Mouse (Mus musculus) liver, embryonic 12.5 days (tissue): Measurements from ENCODE around the gene Retnlb. TPM values are rescaled to one million over a fixed set of nuclear protein-coding genes. Genes with fewer than 3 reads are reported as not detected.
"Not testable (repeated sequence)": the region's sequence is repeated elsewhere in the genome, so short reads cannot be mapped to it uniquely, and the experiment has no call there.

Experiments
- ATAC-seq: fragments of 200-750 bp; cut with Nextera tagmentation; 2 replicates; pipeline ENCODE4 v1.8.0; 2017; ENCODE audit warnings: moderate number of reproducible peaks, mild to moderate bottlenecking, moderate library complexity
- H3K27ac ChIP-seq: fragments of 300-500 bp; sonication (generic); 2 replicates; pipeline ENCODE4 v1.5.1; 2016; ENCODE audit warnings: mild to moderate bottlenecking
- H3K27me3 ChIP-seq: fragments of 300-500 bp; sonication (generic); replicated peaks from 2 replicates; pipeline ENCODE4 v1.6.1; 2016; ENCODE audit warnings: mild to moderate bottlenecking, moderate library complexity
- H3K36me3 ChIP-seq: fragments of 300-500 bp; sonication (generic); 2 replicates; pipeline ENCODE4 v1.6.1; 2016; ENCODE audit warnings: mild to moderate bottlenecking, moderate library complexity
- H3K4me1 ChIP-seq: fragments of 300-500 bp; sonication (generic); 2 replicates; pipeline ENCODE4 v1.6.1; 2016
- H3K4me2 ChIP-seq: fragments of 300-500 bp; sonication (generic); 2 replicates; pipeline ENCODE4 v1.6.1; 2016; ENCODE audit warnings: mild to moderate bottlenecking, moderate library complexity
- H3K4me3 ChIP-seq: fragments of 300-500 bp; sonication (generic); 2 replicates; pipeline ENCODE4 v1.5.1; 2016; ENCODE audit warnings: mild to moderate bottlenecking, moderate library complexity
- H3K9ac ChIP-seq: fragments of 300-500 bp; sonication (generic); 2 replicates; pipeline ENCODE4 v1.6.1; 2016; ENCODE audit warnings: mild to moderate bottlenecking, moderate library complexity
- H3K9me3 ChIP-seq: fragments of 300-500 bp; sonication (generic); replicated peaks from 2 replicates; pipeline ENCODE4 v1.6.1; 2016; ENCODE audit warnings: mild to moderate bottlenecking, moderate library complexity
- WGBS: fragments of 180-500 bp; shearing (Covaris S2); methylation state at CpG from one replicate; pipeline ENCODE4 v1.1.7; 2016; ENCODE audit not compliant: insufficient replicate concordance; 5-methylcytosine and 5-hydroxymethylcytosine counted together
- polyA plus RNA-seq: library from polyadenylated mRNA; unstranded; fragments of >200 nt; fragmentation: Nextera tagmentation; extraction: Ambion mirVana; gene quantifications from 2 replicates; pipeline ENCODE4 v1.2.1, GENCODE M21; 2016

Gene Retnlb
- polyA plus RNA-seq, 1 experiment from 2014 or later = not detected

DNA sequence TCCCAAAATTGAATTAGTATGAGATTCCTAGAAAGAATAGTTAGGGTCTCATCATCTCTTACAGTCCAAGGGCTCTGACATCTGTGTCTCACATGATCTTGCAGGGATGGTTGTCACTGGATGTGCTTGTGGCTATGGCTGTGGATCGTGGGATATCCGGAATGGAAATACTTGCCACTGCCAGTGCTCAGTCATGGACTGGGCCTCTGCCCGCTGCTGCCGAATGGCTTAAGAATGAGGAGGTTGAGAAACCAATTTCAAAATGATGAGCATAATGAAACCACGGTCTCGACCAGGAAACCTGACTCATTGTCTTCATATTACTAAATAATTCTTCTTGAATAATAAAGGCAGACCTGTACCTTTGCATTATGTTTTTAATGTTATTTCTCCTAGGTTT is 1.9 kb downstream of the Retnlb start:
- Histone ChIP-seq H3K9me3 (no peaks in the 10 kb centered on the region), H3K27me3 (no peaks in the 10 kb centered on the region), H3K36me3 (no peaks in the 10 kb centered on the region), H3K4me1 (no peaks in the 10 kb centered on the region), H3K4me2 (no peak overlapping the region), H3K4me3 (no peak overlapping the region), H3K9ac (no peak overlapping the region), H3K27ac (no peak overlapping the region)
- 67% methylated on average over 6 of the region's 6 CpGs for WGBS
- ATAC-seq = no peak

DNA sequence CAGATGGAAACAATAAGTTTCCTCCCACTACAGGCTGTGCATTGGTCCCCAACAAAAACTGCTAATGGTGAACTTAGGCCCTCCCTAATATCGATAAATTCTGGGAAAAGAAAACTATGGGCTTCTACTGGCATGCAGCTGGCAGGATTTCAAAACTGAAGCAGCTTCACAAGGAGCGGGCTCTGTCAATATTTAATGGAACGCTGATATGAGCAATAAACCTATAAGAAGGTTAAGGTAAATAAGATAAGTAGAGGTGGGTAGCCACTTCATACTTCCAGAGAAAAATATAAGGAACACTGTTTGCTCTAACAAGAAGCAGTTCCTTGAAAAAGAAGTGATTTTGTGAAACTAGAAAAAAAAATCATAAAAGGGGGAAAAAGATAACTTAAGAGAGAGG is 9.8 kb downstream of the Retnlb start:
- H3K36me3 ChIP-seq = no peaks in the 10 kb centered on the region
- ATAC-seq = no peak
- H3K4me3 ChIP-seq = no peak overlapping the region
- H3K4me2 ChIP-seq = no peak overlapping the region
- no peaks in the 10 kb centered on the region for H3K9me3 ChIP-seq
- H3K9ac ChIP-seq = no peak overlapping the region
- 67% methylated on average over 3 of the region's 3 CpGs for WGBS
- H3K27ac ChIP-seq = no peak overlapping the region
- no peaks in the 10 kb centered on the region for H3K4me1 ChIP-seq
- no peaks in the 10 kb centered on the region for H3K27me3 ChIP-seq

DNA sequence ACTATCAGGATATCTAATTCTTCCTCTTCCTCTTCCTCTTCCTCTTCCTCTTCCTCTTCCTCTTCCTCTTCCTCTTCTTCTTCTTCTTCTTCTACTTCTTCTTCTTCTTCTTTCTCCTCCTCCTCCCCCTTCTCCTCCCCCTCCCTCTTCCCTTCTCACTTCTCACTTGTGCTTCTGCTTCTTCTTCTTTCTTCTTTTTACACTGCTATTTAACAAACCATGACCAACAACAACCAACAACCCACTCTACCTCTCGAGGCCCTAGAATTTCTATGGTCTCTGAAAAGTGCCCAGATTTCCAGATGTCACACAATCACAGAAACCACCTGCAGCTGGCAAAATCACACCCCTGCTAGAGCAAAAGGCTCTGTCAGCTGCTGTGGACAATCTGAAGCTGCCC is 11.0 kb downstream of the Retnlb start:
- H3K9ac ChIP-seq = no peak overlapping the region
- no peaks in the 10 kb centered on the region for H3K27me3 ChIP-seq
- H3K4me1 ChIP-seq = no peaks in the 10 kb centered on the region
- H3K4me3 ChIP-seq = no peak overlapping the region
- H3K9me3 ChIP-seq = no peaks in the 10 kb centered on the region
- 32% methylated on average over 1 of the region's 1 CpGs for WGBS
- ATAC-seq = no peak
- H3K27ac ChIP-seq = no peak overlapping the region
- H3K4me2 ChIP-seq = no peak overlapping the region
- no peaks in the 10 kb centered on the region for H3K36me3 ChIP-seq

DNA sequence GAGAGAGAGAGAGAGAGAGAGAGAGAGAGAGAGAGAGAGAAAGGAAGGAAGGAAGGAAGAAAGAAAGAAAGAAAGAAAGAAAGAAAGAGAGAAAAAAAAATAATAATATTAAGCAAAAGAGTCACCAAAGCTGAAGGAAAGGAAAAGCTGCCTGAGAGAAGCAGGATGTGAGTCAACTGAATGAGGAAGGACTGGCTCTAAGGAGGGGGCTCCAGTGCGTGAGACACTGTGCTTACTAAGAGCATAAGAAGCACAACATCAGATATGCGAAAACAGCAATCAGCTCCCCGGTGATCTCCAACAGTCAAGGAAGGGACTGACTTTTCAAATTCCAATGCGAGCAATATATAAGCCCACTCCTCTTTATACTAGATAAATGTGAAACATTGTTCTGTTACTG is 12.4 kb downstream of the Retnlb start:
- Histone ChIP-seq H3K4me1 (no peaks in the 10 kb centered on the region), H3K27ac (no peak overlapping the region), H3K27me3 (no peaks in the 10 kb centered on the region), H3K9me3 (no peaks in the 10 kb centered on the region), H3K4me2 (no peak overlapping the region), H3K36me3 (no peaks in the 10 kb centered on the region), H3K9ac (no peak overlapping the region), H3K4me3 (no peak overlapping the region)
- no peak for ATAC-seq
- WGBS = 42% methylated on average over 4 of the region's 4 CpGs

DNA sequence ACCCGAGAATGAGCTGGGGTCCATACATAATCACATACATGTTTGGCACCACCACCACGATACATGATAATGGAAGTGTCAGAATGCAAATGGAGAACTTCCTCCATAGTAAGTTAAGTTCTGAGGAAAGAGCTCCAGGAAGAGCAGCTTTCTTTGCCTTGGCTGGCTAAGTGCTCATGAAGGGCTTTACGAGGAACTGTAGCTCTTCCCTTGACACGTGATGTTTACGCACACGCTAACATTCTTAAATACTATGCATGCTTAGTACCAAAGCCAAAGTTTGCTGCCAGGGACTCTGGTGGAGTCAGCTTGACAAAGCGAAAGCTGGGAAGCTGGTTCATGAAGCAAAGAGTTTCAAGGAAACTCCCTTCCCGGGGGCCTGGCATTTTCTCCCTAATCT is 15.4 kb downstream of the Retnlb start:
- no peak overlapping the region for H3K4me2 ChIP-seq
- no peaks in the 10 kb centered on the region for H3K27me3 ChIP-seq
- no peaks in the 10 kb centered on the region for H3K36me3 ChIP-seq
- H3K4me3 ChIP-seq = no peak overlapping the region
- H3K4me1 ChIP-seq = no peaks in the 10 kb centered on the region
- H3K9me3 ChIP-seq = no peaks in the 10 kb centered on the region
- H3K9ac ChIP-seq = no peak overlapping the region
- WGBS = 68% methylated on average over 8 of the region's 8 CpGs
- ATAC-seq = no peak
- no peak overlapping the region for H3K27ac ChIP-seq

DNA sequence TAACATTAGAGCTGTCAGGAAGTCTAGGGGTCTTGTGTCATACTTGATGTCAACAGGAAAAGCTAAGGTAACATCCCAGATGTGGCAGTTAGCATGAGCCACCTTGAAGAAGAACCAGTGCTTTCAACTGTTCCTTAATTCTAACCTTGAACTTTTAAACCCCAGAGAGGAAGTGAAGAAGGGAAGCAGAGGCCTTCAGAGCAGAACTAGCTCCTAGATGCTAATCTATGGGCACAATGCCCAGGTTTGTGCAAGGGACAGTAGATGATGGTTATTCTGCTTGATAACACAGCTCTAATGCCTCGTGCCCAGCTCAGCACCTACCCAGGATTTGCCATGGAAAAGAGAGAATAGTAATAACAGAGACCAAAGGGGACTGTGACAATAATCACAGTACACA is 17.0 kb downstream of the Retnlb start:
- not testable (repeated sequence) for H3K4me2 ChIP-seq, H3K27ac ChIP-seq, H3K36me3 ChIP-seq, H3K4me3 ChIP-seq, H3K4me1 ChIP-seq, ATAC-seq, H3K9ac ChIP-seq, H3K9me3 ChIP-seq, H3K27me3 ChIP-seq
- WGBS = 43% methylated on average over 1 of the region's 1 CpGs

DNA sequence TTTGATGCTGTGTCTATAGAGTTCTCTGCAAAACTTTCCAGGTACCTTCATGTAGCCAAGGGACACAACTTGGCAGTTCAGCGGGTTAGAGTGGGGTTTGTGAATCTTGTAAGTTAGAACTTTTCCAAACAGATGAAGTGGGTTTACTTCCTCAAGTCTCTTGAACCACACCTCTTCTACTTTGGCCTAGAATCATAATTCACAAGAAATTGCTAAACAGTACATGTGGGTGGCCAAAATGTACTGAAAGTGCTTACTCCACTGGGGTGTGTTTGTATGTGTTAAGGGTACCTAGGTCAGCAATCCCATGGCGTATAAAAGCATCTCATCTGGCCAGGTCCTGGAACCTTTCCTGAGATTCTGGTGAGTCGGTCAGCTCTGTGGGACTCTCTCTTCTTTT is 25.6 kb downstream of the Retnlb start, which contains the start of gene Retnla:
Gene Retnla (plus strand): TSS at position 286 of the 400 bp plus-strand sequence.
- Histone ChIP-seq H3K27ac (no peak within 1 kb of the TSS), H3K9me3 (no peaks in the 10 kb centered on the region), H3K9ac (no peak within 1 kb of the TSS), H3K36me3 (no peaks in the 10 kb centered on the region), H3K4me1 (no peaks in the 10 kb centered on the region), H3K4me3 (no peak within 1 kb of the TSS), H3K27me3 (no peaks in the 10 kb centered on the region), H3K4me2 (no peak within 1 kb of the TSS)
- 69% methylated on average over 3 of the region's 3 CpGs for WGBS
- ATAC-seq = no peak

DNA sequence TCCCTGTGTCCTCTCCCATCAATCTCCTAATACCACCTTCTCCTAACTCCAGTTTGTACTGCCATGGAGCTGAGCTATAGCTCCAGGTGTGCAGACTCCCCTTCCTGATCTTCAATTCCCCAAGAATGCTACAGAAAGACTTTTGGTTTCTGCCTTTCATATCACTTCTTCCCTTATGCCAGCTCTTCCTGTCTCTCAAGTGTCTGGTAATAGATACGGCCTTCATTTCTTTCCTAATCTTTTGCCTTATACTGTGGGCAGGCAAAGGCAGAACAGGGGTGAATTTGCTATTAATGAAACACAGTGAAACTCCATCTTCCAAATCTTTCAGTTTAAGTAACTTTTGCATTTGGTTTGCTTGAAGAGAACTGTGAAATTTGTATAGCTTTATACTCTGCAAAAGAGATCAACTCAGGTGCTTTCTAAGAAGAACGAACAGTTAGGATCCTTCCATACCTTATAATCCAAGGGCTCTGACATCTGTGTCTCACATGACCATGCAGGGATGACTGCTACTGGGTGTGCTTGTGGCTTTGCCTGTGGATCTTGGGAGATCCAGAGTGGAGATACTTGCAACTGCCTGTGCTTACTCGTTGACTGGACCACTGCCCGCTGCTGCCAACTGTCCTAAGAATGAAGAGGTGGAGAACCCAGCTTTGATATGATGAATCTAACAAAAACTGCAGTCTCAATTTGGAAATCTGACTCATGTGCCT is 27.2 kb downstream of the Retnlb start:
- Histone ChIP-seq H3K27me3 (no peaks in the 10 kb centered on the region), H3K4me1 (no peaks in the 10 kb centered on the region), H3K4me3 (no peak overlapping the region), H3K9ac (no peak overlapping the region), H3K9me3 (no peaks in the 10 kb centered on the region), H3K4me2 (no peak overlapping the region), H3K36me3 (no peaks in the 10 kb centered on the region), H3K27ac (no peak overlapping the region)
- WGBS = 64% methylated on average over 4 of the region's 4 CpGs
- ATAC-seq = no peak

DNA sequence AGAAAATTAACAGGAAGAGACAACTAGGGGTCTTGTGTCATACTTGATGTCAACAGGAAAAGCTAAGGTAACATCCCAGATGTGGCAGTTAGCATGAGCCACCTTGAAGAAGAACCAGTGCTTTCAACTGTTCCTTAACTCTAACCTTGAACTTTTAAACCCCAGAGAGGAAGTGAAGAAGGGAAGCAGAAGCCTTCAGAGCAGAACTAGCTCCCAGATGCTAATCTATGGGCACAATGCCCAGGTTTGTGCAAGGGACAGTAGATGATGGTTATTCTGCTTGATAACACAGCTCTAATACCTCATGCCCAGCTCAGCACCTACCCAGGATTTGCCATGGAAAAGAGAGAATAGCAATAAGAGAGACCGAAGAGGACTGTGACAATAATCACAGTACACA is 48.3 kb downstream of the Retnlb start:
- not testable (repeated sequence) for H3K4me1 ChIP-seq, H3K4me3 ChIP-seq, H3K27me3 ChIP-seq, ATAC-seq, H3K9ac ChIP-seq, H3K27ac ChIP-seq, H3K9me3 ChIP-seq, H3K36me3 ChIP-seq, H3K4me2 ChIP-seq
- 68% methylated on average over 1 of the region's 1 CpGs for WGBS

DNA sequence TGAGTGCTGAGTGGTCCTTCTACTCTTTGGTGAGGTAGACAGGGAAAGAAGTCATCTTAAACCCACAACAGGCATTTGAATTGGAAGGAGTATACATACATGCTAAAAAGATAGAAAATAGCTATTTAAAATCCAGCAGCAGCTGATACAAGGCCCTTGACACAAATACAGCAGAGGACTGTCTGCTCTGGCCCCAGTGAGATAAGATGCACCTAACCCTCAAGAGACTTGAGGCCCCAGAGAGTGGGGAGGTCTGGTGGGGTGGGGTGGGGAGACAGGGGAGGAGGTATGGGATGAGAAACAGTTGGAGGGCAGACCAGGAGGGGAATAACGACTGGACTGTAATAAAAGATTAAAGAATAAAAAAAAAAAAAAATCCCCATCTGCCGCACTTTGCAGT is 51.0 kb downstream of the Retnlb start:
- ATAC-seq = peak; percentile 84
- 50% methylated on average over 2 of the region's 2 CpGs for WGBS

More for the DNA sequence above, 51.0 kb downstream of the Retnlb start:
- H3K27me3 ChIP-seq = no peaks in the 10 kb centered on the region
- H3K36me3 ChIP-seq = no peaks in the 10 kb centered on the region
- no peaks in the 10 kb centered on the region for H3K9me3 ChIP-seq
- H3K4me3 ChIP-seq = no peak overlapping the region
- H3K27ac ChIP-seq = no peak overlapping the region
- H3K9ac ChIP-seq = no peak overlapping the region
- no peak overlapping the region for H3K4me2 ChIP-seq
- H3K4me1 ChIP-seq = no peaks in the 10 kb centered on the region

Other genes starting within 250 kb of the Retnlb start
- gene Trat1, start 44.8 kb upstream of the Retnlb start, polyA plus RNA-seq = not detected in 2 replicates
- gene Retnla, start 25.7 kb downstream of the Retnlb start, polyA plus RNA-seq = not detected in 2 replicates
- 1.1 and 1.4 TPM in 2 replicates for gene Retnlg, start 55.8 kb downstream of the Retnlb start, polyA plus RNA-seq
- 11.4 and 12.3 TPM in 2 replicates for gene Dzip3, start 177.3 kb downstream of the Retnlb start, polyA plus RNA-seq
- 24.1 and 24.7 TPM in 2 replicates for gene Cip2a, start 177.3 kb downstream of the Retnlb start, polyA plus RNA-seq
- not detected in 2 replicates for gene Myh15, start 240.6 kb downstream of the Retnlb start, polyA plus RNA-seq